Mouse (Mus musculus): ENCODE data around the gene Teddm1b.

DNA sequence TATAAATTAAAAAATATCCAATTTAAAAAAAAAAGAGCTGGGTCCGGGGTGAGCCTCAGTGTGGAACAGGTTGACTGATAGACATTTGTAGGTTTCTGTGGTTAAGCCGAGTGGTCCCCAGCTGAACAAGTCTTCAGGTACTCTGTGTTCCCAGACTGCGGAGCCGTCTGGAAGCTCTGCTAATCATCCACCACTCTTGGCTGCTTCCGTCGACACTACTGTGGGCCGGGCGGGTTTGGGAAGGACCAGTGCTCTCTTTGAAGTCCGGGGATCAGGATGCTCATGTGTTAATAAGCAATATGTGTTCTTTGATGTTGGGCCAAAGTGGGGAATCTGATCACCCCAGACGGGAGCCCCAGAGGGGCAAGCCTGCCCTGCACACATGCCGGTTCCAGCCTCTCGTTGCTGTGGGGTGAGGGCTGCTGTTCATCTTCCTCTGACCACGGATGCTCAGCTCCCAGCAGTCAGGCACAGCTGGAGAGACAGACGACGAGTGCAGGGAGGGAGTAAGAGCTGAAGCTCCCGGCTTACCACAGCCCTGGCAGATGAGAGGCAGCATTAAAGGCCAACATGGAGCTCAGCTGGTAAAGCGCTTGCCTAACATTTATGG is 12.0 kb downstream of the Teddm1b start:
- TF ChIP-seq CTCF (IDR thresholded peaks at IDR 0.05; ENCODE audit: borderline replicate concordance, insufficient read depth, low read depth, low read length) (no peak), POLR2A (IDR thresholded peaks at IDR 0.05; ENCODE audit: borderline replicate concordance, insufficient read depth, low read length) (no peak)
